Mouse (Mus musculus) intestine, postnatal 0 days (tissue): ENCODE data around the gene Chn2. TPM values are rescaled to one million over a fixed set of nuclear protein-coding genes. Genes with fewer than 3 reads are reported as not detected.
A peak's percentile ranks its signal among the peaks of the same experiment; 100 is the strongest.

Source experiments
- ATAC-seq: fragments of 200-750 bp; cut with Nextera tagmentation; 2 replicates; pipeline ENCODE4 v1.8.0; 2017; ENCODE audit warnings: mild to moderate bottlenecking, moderate TSS enrichment, moderate library complexity
- H3K27ac ChIP-seq: fragments of 300-500 bp; sonication (generic); 2 replicates; pipeline ENCODE4 v1.5.1; 2014; ENCODE audit warnings: mild to moderate bottlenecking, low read depth, low read length, moderate library complexity
- H3K27me3 ChIP-seq: fragments of 300-500 bp; sonication (generic); replicated peaks from 2 replicates; pipeline ENCODE4 v1.6.1; 2014; ENCODE audit warnings: low read length, mixed read lengths; ENCODE audit not compliant: control insufficient read depth, insufficient read depth
- H3K36me3 ChIP-seq: fragments of 300-500 bp; sonication (generic); 2 replicates; pipeline ENCODE4 v1.6.1; 2014; ENCODE audit warnings: mild to moderate bottlenecking, moderate library complexity; ENCODE audit not compliant: control insufficient read depth, insufficient read depth
- H3K4me1 ChIP-seq: fragments of 300-500 bp; sonication (generic); replicated peaks from 2 replicates; pipeline ENCODE4 v1.6.1; 2014; ENCODE audit warnings: antibody characterized with exemption, low read length, mixed read lengths; ENCODE audit not compliant: control insufficient read depth, insufficient read depth
- H3K4me2 ChIP-seq: fragments of 300-500 bp; sonication (generic); replicated peaks from 2 replicates; pipeline ENCODE4 v1.6.1; 2014; ENCODE audit warnings: low read depth, mild to moderate bottlenecking, moderate library complexity
- H3K4me3 ChIP-seq: fragments of 300-500 bp; sonication (generic); 2 replicates; pipeline ENCODE4 v1.5.1; 2014; ENCODE audit warnings: low read depth, low read length
- H3K9ac ChIP-seq: fragments of 300-500 bp; sonication (generic); 2 replicates; pipeline ENCODE4 v1.6.1; 2014; ENCODE audit warnings: mild to moderate bottlenecking, low read depth, low read length
- H3K9me3 ChIP-seq: fragments of 300-500 bp; sonication (generic); 2 replicates; pipeline ENCODE4 v1.6.1; 2016; ENCODE audit warnings: mixed run types; ENCODE audit not compliant: control insufficient read depth
- CTCF ChIP-seq: sonication (generic); IDR thresholded peaks from 2 replicates; pipeline ENCODE4 v1.5.1; 2016; ENCODE audit warnings: low read depth, mild to moderate bottlenecking, control low read depth, antibody characterized with exemption, moderate library complexity
- WGBS: fragments of 180-500 bp; shearing (Covaris S2); extraction: QIAGEN DNeasy Blood & Tissue Kit; methylation state at CpG from one replicate; pipeline ENCODE4 v1.1.7; 2014; 5-methylcytosine and 5-hydroxymethylcytosine counted together
- polyA plus RNA-seq: library from polyadenylated mRNA; unstranded; fragments of >200 nt; fragmentation: Nextera tagmentation; extraction: Ambion mirVana; gene quantifications from 2 replicates; pipeline ENCODE4 v1.2.1, GENCODE M21; 2015

Chn2 gene
- polyA plus RNA-seq, 1 experiment from 2014 or later, result 19.6 TPM

DNA sequence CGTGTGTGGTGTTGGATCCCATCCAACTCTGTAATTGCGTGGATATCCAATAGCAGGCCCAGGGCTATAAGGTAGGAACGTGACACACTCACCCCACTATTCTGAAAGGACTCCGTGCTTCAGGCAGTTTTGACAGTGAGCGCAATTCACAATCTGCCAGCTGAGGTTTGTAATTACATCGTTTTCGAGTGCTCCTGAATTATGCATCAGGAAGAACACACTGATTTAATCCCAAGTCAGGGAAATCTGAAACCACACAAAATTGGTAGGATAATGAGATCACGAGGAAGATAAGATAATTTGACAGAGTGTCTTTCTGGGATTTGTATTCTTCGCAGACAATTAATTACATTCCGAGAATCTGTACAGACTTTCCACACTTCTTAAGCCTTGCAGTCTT lies 292.4 kb downstream of the Chn2 start:
- Histone ChIP-seq H3K4me2 (no peak overlapping the region; the same call in 1 of the 2 replicates), H3K4me3 (no peak overlapping the region), H3K4me1 (no peaks in the 10 kb centered on the region; the same call in none of the 2 replicates), H3K9me3 (no peaks in the 10 kb centered on the region), H3K36me3 (no peaks in the 10 kb centered on the region; the same call in 1 of the 2 replicates), H3K27ac (peak overlapping the region; percentile 62; the same call in 1 of the 2 replicates), H3K27me3 (no peaks in the 10 kb centered on the region), H3K9ac (no peak overlapping the region)
- WGBS, result 25% methylated on average over 10 of the region's 10 CpGs
- ATAC-seq, result no peak
- TF ChIP-seq CTCF, result no peak

DNA sequence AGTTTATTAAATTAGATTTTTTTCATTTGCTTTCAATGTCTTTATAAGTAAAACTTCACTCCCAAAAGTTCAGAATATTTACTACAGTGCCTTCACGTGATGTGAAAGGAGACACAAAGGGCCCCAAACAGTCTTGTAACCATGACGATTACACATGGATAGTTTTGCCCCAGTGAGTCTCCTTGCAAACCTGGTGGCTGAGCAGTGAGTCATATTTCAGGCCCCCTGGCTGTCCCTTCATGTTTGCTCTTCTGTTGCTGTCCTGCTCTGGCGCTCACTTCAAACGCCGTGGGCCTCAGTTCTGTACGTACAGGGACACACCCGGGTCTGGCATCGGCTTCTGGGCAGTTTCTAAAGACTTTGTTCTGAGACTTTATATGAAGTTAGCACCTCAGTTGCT lies 292.8 kb downstream of the Chn2 start:
- no peaks in the 10 kb centered on the region for H3K27me3 ChIP-seq
- peak overlapping the region; percentile 62 for H3K27ac ChIP-seq
- H3K4me1 ChIP-seq, result no peaks in the 10 kb centered on the region; the same call in none of the 2 replicates
- WGBS, result 29% methylated on average over 8 of the region's 8 CpGs
- TF ChIP-seq CTCF, result peak; percentile 39; the same call in 1 of the 2 replicates
- no peak overlapping the region for H3K4me3 ChIP-seq
- H3K36me3 ChIP-seq, result no peaks in the 10 kb centered on the region; the same call in 1 of the 2 replicates
- H3K4me2 ChIP-seq, result peak overlapping the region; percentile 32
- H3K9ac ChIP-seq, result no peak overlapping the region
- H3K9me3 ChIP-seq, result no peaks in the 10 kb centered on the region
- no peak for ATAC-seq

DNA sequence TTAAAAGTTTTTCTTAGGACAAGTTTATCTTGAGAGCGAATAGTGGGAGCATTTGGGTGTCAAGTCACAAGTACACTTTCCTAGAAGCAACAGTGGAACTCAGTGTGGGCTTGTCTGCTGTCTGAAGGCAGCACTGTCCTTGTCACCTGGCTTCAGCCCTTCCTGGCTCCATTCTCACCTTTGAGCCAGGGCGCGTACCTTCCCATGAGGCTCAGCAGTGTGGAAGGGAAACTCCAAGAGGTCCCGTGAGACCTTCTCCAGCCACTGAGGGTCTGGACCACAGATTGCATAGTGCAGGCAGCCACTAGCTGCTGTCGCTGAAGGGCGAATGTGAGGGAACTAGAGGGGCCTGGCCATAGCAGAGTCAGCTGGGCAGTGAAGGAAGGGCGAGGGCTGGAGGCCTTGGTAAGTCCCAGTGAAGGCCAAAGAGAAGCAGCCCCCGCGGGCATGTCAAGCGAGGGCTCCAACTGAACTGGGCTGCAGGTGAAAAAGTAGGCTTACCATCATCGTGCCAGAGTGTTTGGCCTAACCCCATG lies 293.8 kb downstream of the Chn2 start:
- no peaks in the 10 kb centered on the region; the same call in 1 of the 2 replicates for H3K36me3 ChIP-seq
- no peaks in the 10 kb centered on the region for H3K9me3 ChIP-seq
- WGBS, result 44% methylated on average over 11 of the region's 11 CpGs
- H3K4me3 ChIP-seq, result no peak overlapping the region
- H3K27ac ChIP-seq, result peak overlapping the region; percentile 81
- TF ChIP-seq CTCF, result no peak
- H3K27me3 ChIP-seq, result no peaks in the 10 kb centered on the region
- ATAC-seq, result peak; percentile 43
- peak overlapping the region; percentile 26; the same call in 1 of the 2 replicates for H3K9ac ChIP-seq
- H3K4me2 ChIP-seq, result peak overlapping the region; percentile 38
- H3K4me1 ChIP-seq, result no peaks in the 10 kb centered on the region; the same call in none of the 2 replicates

DNA sequence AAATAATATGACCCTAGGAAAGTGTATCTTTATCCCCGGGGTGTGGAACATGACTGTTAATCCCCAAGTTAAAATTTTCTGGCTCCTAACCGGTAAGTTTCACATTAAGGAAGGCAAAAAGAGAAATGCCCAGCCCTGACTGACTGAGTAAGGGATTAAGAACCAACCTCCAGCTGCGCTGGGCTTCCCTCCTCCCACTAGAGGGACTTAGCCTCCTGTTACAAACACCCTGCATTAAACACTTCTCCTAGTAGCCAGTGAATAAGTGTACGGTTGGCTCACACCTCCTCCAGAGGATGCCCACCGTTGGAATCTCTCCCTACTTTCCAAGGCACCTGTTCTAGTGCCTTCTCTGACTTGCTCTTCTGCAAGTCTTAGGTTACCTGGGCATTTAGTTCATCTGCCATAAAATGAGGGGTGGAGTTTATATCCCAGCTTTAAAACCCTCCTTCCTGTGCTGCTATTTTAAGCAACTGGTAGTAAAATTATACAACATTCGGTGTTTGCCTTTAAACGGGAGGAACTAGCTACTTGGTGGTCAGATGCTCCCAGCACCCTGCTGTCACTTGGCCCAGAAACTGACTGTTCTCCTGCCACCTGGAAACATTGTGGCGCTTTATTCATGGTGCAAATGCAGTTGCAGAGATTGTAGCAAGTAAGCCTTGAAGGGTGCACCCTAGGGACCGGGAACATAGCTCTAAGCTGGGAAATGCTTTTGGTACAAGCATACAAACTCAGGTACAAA lies 294.5 kb downstream of the Chn2 start:
- 25% methylated on average over 9 of the region's 9 CpGs for WGBS

DNA sequence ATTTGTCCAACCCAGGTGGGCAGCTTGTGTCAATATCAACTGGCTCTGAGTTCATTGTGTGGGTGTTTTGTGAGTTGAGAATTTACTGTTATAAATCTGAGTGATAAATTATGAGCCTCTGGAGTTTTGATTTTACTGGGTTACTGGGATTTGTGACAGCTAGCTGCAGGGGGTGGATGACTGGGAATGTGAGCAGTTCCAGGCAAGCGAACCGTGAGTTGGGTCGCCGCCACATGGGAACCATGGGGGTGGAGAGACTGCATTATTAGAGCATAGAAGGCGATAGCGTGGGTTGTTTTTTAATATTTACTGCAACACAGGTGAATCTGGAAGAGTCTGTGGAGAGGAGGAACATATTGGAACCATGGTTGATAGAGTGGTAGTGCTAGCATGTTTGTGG lies 298.0 kb downstream of the Chn2 start:
- H3K27me3 ChIP-seq, result no peaks in the 10 kb centered on the region
- TF ChIP-seq CTCF, result no peak
- no peaks in the 10 kb centered on the region for H3K9me3 ChIP-seq
- WGBS, result 94% methylated on average over 6 of the region's 6 CpGs
- no peak overlapping the region for H3K4me2 ChIP-seq
- H3K4me1 ChIP-seq, result no peaks in the 10 kb centered on the region; the same call in 1 of the 2 replicates
- no peak overlapping the region for H3K27ac ChIP-seq
- H3K4me3 ChIP-seq, result no peak overlapping the region
- H3K36me3 ChIP-seq, result no peaks in the 10 kb centered on the region; the same call in 1 of the 2 replicates
- no peak for ATAC-seq
- no peak overlapping the region for H3K9ac ChIP-seq

More for the DNA sequence above, 294.5 kb downstream of the Chn2 start:
- Histone ChIP-seq H3K27ac (peak overlapping the region; percentile 81), H3K9ac (0 out of 2 replicates have a peak overlapping the region, but pooled peaks have one; percentile 26), H3K4me1 (no peaks in the 10 kb centered on the region; the same call in none of the 2 replicates), H3K9me3 (no peaks in the 10 kb centered on the region), H3K36me3 (no peaks in the 10 kb centered on the region; the same call in 1 of the 2 replicates), H3K4me3 (no peak overlapping the region), H3K4me2 (peak overlapping the region; percentile 38), H3K27me3 (no peaks in the 10 kb centered on the region)
- TF ChIP-seq CTCF, result peak; percentile 42
- no peak for ATAC-seq

DNA sequence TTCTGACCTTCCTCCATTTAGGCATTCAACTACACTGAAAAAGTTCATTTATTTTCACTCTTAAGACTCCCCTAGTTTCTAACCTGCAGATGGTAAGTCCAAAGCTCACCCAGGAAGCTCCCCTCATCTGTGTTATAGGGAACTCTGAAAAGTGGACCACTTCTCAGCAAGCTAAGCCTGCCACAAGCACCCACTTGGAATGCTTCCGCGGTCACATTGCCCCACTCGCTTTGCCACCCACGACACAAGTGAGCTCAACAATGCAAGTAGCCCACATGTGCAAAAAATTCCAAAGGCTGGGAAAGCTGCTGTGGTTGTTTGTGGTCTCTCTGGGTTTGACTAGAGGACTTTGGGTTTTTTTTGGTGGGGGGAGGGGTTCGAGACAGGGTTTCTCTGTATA lies 301.8 kb downstream of the Chn2 start:
- H3K9ac ChIP-seq, result no peak overlapping the region
- H3K9me3 ChIP-seq, result no peaks in the 10 kb centered on the region
- WGBS, result 89% methylated on average over 5 of the region's 5 CpGs
- H3K27ac ChIP-seq, result no peak overlapping the region
- no peak for ATAC-seq
- H3K4me1 ChIP-seq, result no peaks in the 10 kb centered on the region
- no peaks in the 10 kb centered on the region for H3K27me3 ChIP-seq
- no peak overlapping the region for H3K4me3 ChIP-seq
- H3K36me3 ChIP-seq, result no peaks in the 10 kb centered on the region
- no peak overlapping the region for H3K4me2 ChIP-seq
- TF ChIP-seq CTCF, result no peak
